Mouse (Mus musculus) brain, embryonic 14.5 days (tissue): ENCODE data around the gene Nell1. TPM values are rescaled to one million over a fixed set of nuclear protein-coding genes. Genes with fewer than 3 reads are reported as not detected.

Experiments
- DNase-seq: peaks from one replicate; pipeline ENCODE4 v3.0.0-alpha.2; 2011; ENCODE audit warnings: low read depth
- CTCF ChIP-seq: fragments of 200-500 bp; IDR thresholded peaks from 2 replicates; pipeline ENCODE4 v1.5.1; 2012; ENCODE audit warnings: inconsistent platforms, mild to moderate bottlenecking, moderate library complexity, borderline replicate concordance; ENCODE audit not compliant: insufficient read depth, insufficient read length; ENCODE audit errors: extremely low read depth
- POLR2A ChIP-seq: fragments of 200-500 bp; IDR thresholded peaks from 2 replicates; pipeline ENCODE4 v1.6.1; 2012; ENCODE audit warnings: mild to moderate bottlenecking, inconsistent platforms, borderline replicate concordance; ENCODE audit not compliant: poor library complexity, insufficient read depth, insufficient read length, severe bottlenecking; ENCODE audit errors: extremely low read depth
- polyA plus RNA-seq: library from polyadenylated mRNA; depleted of rRNA; stranded (reverse); fragments of >200 nt; gene quantifications from 2 replicates; pipeline ENCODE4 v1.2.3, GENCODE M21; 2012

Gene Nell1
- polyA plus RNA-seq, 1 experiment = 16.9 TPM

- TF ChIP-seq POLR2A = no peak
- no peak for TF ChIP-seq CTCF
- peak; percentile 54 for DNase-seq
Measured at GRCm38 (mm10) chr7:50221849-50222248, 247.2 kb downstream of the Nell1 start.

GRCm38 (mm10) chr7:50226621-50227020 is 252.0 kb downstream of the Nell1 start:
- DNase-seq = no peak

GRCm38 (mm10) chr7:50228273-50228672 is 253.6 kb downstream of the Nell1 start:
- TF ChIP-seq POLR2A = no peak
- TF ChIP-seq CTCF = no peak
- no peak for DNase-seq

More at GRCm38 (mm10) chr7:50226621-50227020, 252.0 kb downstream of the Nell1 start:
- TF ChIP-seq CTCF (no peak), POLR2A (no peak)

GRCm38 (mm10) chr7:50241213-50241612 is 266.5 kb downstream of the Nell1 start:
- TF ChIP-seq CTCF = no peak
- TF ChIP-seq POLR2A = no peak
- peak; percentile 13 for DNase-seq

GRCm38 (mm10) chr7:50241634-50242273 is 267.1 kb downstream of the Nell1 start:
- peak; percentile 97 for DNase-seq
- TF ChIP-seq POLR2A (no peak), CTCF (no peak)

GRCm38 (mm10) chr7:50253166-50253565 is 278.5 kb downstream of the Nell1 start:
- no peak for DNase-seq
- TF ChIP-seq CTCF = no peak
- no peak for TF ChIP-seq POLR2A

GRCm38 (mm10) chr7:50260016-50260415 is 285.4 kb downstream of the Nell1 start:
- TF ChIP-seq CTCF = no peak
- TF ChIP-seq POLR2A = no peak
- no peak for DNase-seq

- no peak for TF ChIP-seq POLR2A
- no peak for TF ChIP-seq CTCF
- no peak for DNase-seq
Measured at GRCm38 (mm10) chr7:50295508-50295907, 320.8 kb downstream of the Nell1 start.

- DNase-seq = peak; percentile 39
Measured at GRCm38 (mm10) chr7:50338226-50338625, 363.6 kb downstream of the Nell1 start.

GRCm38 (mm10) chr7:50338757-50339156 is 364.1 kb downstream of the Nell1 start:
- DNase-seq = no peak
- TF ChIP-seq POLR2A (no peak), CTCF (no peak)

More at GRCm38 (mm10) chr7:50338226-50338625, 363.6 kb downstream of the Nell1 start:
- TF ChIP-seq CTCF = no peak
- no peak for TF ChIP-seq POLR2A

GRCm38 (mm10) chr7:50351564-50351963 is 376.9 kb downstream of the Nell1 start:
- no peak for TF ChIP-seq POLR2A
- no peak for TF ChIP-seq CTCF
- no peak for DNase-seq

- peak; percentile 10 for DNase-seq
- TF ChIP-seq POLR2A = no peak
- TF ChIP-seq CTCF = no peak
Measured at GRCm38 (mm10) chr7:50357213-50357612, 382.5 kb downstream of the Nell1 start.
